Mouse (Mus musculus) liver, adult (tissue): ENCODE data around the gene Sall2.

Source experiments
- GATA4 ChIP-seq: IDR thresholded peaks from 2 replicates; pipeline ENCODE4 v1.6.1; 2014; ENCODE audit warnings: mild to moderate bottlenecking, low read length; ENCODE audit not compliant: insufficient replicate concordance

The Sall2 gene

DNA sequence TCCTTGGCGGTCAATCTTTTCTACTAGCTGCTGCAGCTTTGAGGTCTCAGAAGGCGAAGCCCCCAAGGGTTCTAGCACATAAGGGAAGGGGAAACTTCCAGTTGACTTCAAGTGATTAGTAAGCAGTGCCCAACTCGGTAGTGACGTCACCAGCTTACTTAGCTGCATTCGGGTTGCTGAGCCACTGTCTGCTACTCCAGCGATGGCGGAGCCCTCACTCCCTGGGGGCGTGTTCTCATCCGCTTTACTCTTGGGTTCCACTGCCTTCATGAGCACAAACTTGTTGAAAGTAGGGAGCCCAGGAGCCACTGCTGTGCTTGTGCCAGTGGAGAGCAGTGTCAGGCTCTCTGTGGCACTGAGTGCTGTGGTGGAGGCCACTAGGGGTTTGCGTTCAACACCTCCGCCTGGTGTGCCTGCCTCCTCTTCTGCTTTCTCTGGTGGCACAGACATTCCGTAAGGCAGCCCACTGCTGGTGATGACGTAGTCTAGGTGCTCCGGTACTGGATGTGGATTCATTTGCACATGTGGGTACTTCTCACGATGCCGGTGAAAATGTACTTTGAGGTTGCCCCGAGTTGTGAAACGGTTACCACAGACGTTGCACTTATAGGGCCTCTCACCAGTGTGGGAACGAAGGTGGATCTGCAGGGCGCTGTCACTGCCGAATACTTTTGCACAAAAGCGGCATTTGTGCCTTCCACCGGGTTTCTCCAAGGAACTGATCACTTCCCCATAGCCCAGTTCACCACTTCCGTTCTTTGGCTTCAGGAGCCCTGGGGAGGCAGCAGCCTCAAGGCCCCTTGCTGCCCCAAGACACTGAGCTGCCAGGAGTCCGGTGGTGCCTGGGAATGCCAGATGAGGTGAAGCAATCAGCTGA lies 14.4 kb downstream of the Sall2 start:
- TF ChIP-seq GATA4 = no peak

- no peak for TF ChIP-seq GATA4
Observed at GRCm38 (mm10) chr14:52310906-52311305, 17.7 kb downstream of the Sall2 start.

DNA sequence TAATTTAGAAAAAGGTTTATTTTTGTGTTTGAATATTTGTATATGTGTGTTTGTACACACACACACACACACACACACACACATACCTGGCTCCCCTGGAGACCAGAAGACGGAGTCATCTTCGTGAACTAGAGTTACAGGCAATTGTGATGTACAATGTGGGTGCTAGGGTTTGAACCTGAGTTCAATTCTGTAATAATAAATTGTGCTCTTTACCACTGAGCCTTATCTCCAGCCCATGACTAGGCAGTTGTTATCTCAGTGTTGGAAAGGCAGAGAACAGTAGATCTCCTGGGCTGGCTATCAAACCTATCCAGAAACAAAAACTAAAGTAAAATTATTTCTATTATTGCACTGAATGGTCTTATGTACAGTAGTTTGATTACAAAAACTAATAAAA lies 22.5 kb downstream of the Sall2 start:
- no peak for TF ChIP-seq GATA4

- TF ChIP-seq GATA4 = 0 out of 2 replicates have a peak, but pooled peaks have one; percentile 11
Observed at GRCm38 (mm10) chr14:52304644-52305271, 23.8 kb downstream of the Sall2 start, which contains the start of gene Mettl3. Mettl3 (minus strand) TSS chr14:52305128.

DNA sequence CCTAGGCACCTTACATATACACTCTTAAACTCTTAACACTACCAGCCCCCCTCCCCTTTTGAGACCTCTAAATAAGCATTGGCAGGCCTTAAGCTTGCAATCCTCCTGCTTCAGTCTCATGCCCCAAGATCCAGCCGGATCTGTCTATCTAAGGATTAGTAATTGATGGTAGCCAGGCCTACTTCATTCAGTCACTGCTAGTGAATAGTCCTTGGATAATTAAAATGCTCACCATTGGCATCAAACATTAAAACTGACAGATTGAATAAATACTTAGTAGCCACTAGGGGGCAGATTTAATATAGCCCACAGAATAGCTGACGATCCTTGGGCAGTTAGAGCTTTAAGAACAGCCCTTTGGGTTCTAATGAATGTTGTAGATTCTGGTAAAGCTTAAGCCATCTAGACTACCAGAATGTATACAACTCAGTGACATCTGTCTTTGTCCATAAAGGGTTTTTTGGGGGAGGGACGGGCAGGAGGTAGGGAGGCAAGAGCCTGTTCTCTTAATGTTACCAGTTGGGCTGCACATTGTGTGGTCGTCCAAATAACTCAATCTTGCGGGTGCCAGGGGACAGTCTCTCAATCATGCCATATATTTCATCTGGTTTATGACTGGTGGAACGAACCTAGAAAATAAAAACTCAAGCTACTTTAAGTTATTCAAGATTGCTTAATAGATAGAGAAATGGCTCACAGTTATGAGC lies 32.9 kb downstream of the Sall2 start:
- TF ChIP-seq GATA4 = no peak

GRCm38 (mm10) chr14:52284191-52284590 lies 44.4 kb downstream of the Sall2 start:
- no peak for TF ChIP-seq GATA4

GRCm38 (mm10) chr14:52283629-52284028 lies 44.9 kb downstream of the Sall2 start:
- no peak for TF ChIP-seq GATA4

GRCm38 (mm10) chr14:52279747-52280120 lies 48.8 kb downstream of the Sall2 start:
- no peak for TF ChIP-seq GATA4

- peak; percentile 51; the same call in 1 of the 2 replicates for TF ChIP-seq GATA4
Observed at GRCm38 (mm10) chr14:52278932-52279746, 49.4 kb downstream of the Sall2 start, which contains the start of the genes Tox4 and Rab2b. Tox4 (plus strand) TSS chr14:52279146. Rab2b (minus strand) TSS chr14:52279545.

GRCm38 (mm10) chr14:52277210-52277609 lies 51.4 kb downstream of the Sall2 start:
- no peak for TF ChIP-seq GATA4

DNA sequence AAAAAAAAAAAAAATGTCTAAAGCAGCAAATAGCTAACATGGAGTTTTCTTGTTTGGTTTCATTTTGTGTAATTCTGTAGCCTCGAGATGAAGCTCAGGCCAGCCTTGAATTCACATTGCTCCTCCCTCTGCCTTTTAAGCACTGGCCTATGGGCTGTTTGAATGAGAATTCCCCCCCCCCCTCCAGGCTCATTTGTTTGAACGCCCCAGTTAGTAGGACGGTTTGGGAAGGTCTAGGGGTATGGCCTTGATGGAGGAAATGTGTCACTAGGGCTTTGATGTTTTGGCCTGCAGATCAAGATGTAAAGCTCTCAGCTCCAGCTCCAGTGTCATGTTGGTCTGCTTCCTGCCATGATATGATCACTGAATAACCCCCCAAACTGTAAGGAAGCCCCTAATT lies 55.8 kb downstream of the Sall2 start:
- no peak for TF ChIP-seq GATA4
